Comparison of ENCODE assay signal across 18 mouse cellular contexts in genomic region chr13:52105989-52106642, GRCm38 (mm10).
DNase-seq lines count a peak whose midpoint lies in the region; ATAC-seq and TF ChIP-seq lines count a peak whose summit lies in the region.
"Had no signal": no experiment of that assay in that cellular context is flagged by ENCODE, and none has a peak within 500 bp of the region (broad histone marks: within the 10 kb centered on the region; RNA-seq: fewer than 3 reads in every experiment).

No protein-coding gene starts in this region.

- TF ChIP-seq CTCF in hindbrain, postnatal 0 days (IDR thresholded peaks at IDR 0.05; ENCODE audit: low read depth) = no peak

- peak; percentile 34; the same call in 1 of the 2 replicates for ATAC-seq in hindbrain, embryonic 16.5 days
- ATAC-seq in hindbrain, postnatal 0 days = no peak
- no peak for ATAC-seq in liver, embryonic 11.5 days (replicated peaks; ENCODE audit: low FRiP score)
- no peak for ATAC-seq in erythroblast, adult 5-6 weeks (replicated peaks; ENCODE audit: low FRiP score, poor library complexity, severe bottlenecking)
- ATAC-seq: forebrain, embryonic 14.5 days; midbrain, embryonic 13.5 days had no signal

- WGBS in hindbrain, embryonic 16.5 days = 45% methylated on average over 9 of the region's 9 CpGs
- 37% methylated on average over 9 of the region's 9 CpGs for WGBS in hindbrain, postnatal 0 days
- 16% methylated on average over 9 of the region's 9 CpGs for WGBS in liver, embryonic 11.5 days

- no peak overlapping the region for H3K9ac ChIP-seq in hindbrain, embryonic 16.5 days (ENCODE audit: low read depth, low read length)
- H3K9ac ChIP-seq in hindbrain, postnatal 0 days (replicated peaks; ENCODE audit: low read length) = no peak overlapping the region
- no peak overlapping the region for H3K9ac ChIP-seq in liver, embryonic 11.5 days (ENCODE audit: low read depth, low read length)
- H3K9ac ChIP-seq: hindbrain, embryonic 14.5 days; midbrain, embryonic 13.5 days had no signal

- H3K27me3 ChIP-seq in hindbrain, embryonic 16.5 days (replicated peaks; ENCODE audit: control insufficient read depth, insufficient read depth, low read length) = no peaks in the 10 kb centered on the region
- H3K27me3 ChIP-seq in hindbrain, postnatal 0 days (ENCODE audit: insufficient read depth, low read length) = no peaks in the 10 kb centered on the region
- no peaks in the 10 kb centered on the region for H3K27me3 ChIP-seq in myocyte (ENCODE audit: control insufficient read depth, insufficient read depth, insufficient read length)
- no peaks in the 10 kb centered on the region; the same call in 1 of the 2 replicates for H3K27me3 ChIP-seq in liver, embryonic 11.5 days (replicated peaks; ENCODE audit: control insufficient read depth, insufficient read depth, low read length)

- TF ChIP-seq POLR2A in myocyte (IDR thresholded peaks at IDR 0.05; ENCODE audit: insufficient read length, low read depth) = no peak

- H3K9me3 ChIP-seq in hindbrain, embryonic 16.5 days (ENCODE audit: control insufficient read depth, low read length) = no peaks in the 10 kb centered on the region
- no peaks in the 10 kb centered on the region for H3K9me3 ChIP-seq in hindbrain, postnatal 0 days (ENCODE audit: low read length)
- no peaks in the 10 kb centered on the region for H3K9me3 ChIP-seq in liver, embryonic 11.5 days (ENCODE audit: control insufficient read depth, low read length)
- H3K9me3 ChIP-seq: midbrain, embryonic 13.5 days had no signal

- no peak overlapping the region for H3K4me2 ChIP-seq in hindbrain, embryonic 16.5 days (ENCODE audit: low read length)
- H3K4me2 ChIP-seq in hindbrain, postnatal 0 days (ENCODE audit: low read depth, low read length) = no peak overlapping the region
- peak overlapping the region; percentile 66 for H3K4me2 ChIP-seq in myocyte (ENCODE audit: low read depth)
- H3K4me2 ChIP-seq in liver, embryonic 11.5 days = no peak overlapping the region
- H3K4me2 ChIP-seq: hindbrain, embryonic 14.5 days; midbrain, embryonic 13.5 days had no signal

- H3K36me3 ChIP-seq in hindbrain, embryonic 16.5 days (ENCODE audit: control insufficient read depth, insufficient read depth, low read length) = no peaks in the 10 kb centered on the region
- H3K36me3 ChIP-seq in hindbrain, postnatal 0 days (ENCODE audit: insufficient read depth, low read length) = no peaks in the 10 kb centered on the region
- H3K36me3 ChIP-seq in myocyte (ENCODE audit: control insufficient read depth, insufficient read depth) = no peaks in the 10 kb centered on the region
- no peaks in the 10 kb centered on the region for H3K36me3 ChIP-seq in liver, embryonic 11.5 days (ENCODE audit: control insufficient read depth, insufficient read depth, low read length)
- H3K36me3 ChIP-seq: midbrain, embryonic 13.5 days had no signal

- no peak overlapping the region for H3K4me3 ChIP-seq in hindbrain, embryonic 16.5 days (ENCODE audit: low read length)
- H3K4me3 ChIP-seq in hindbrain, postnatal 0 days (ENCODE audit: low read length) = no peak overlapping the region
- no peak overlapping the region for H3K4me3 ChIP-seq in myocyte
- no peak overlapping the region for H3K4me3 ChIP-seq in liver, embryonic 11.5 days (ENCODE audit: low read depth, low read length)
- H3K4me3 ChIP-seq: midbrain, embryonic 13.5 days had no signal

- DNase-seq in embryo, embryonic 11 days = peak; percentile 25
- DNase-seq in embryo, embryonic 9.5 days (ENCODE audit: extremely low spot score) = no peak
- no peak for DNase-seq in hindbrain, postnatal 0 days (ENCODE audit: low spot score)
- peak; percentile 33 for DNase-seq in ZHBTc4 (ENCODE audit: low read depth, low spot score)
- DNase-seq in liver, embryonic 11.5 days (ENCODE audit: low spot score) = no peak
- DNase-seq: adrenal gland, postnatal 14 days; cerebellum, adult 2 months; kidney, adult 11 months; kidney, postnatal 25 days; layer of hippocampus, adult 9-11 months; right cerebral cortex, postnatal 25 days; thymus, postnatal 36 days had no signal

- peaks cover 10% of the 10 kb centered on the region for H3K4me1 ChIP-seq in hindbrain, embryonic 16.5 days (ENCODE audit: control insufficient read depth, insufficient read depth, low read depth, low read length)
- peaks cover 13% of the 10 kb centered on the region for H3K4me1 ChIP-seq in hindbrain, postnatal 0 days (ENCODE audit: insufficient read depth, low read length)
- peaks cover 7% of the 10 kb centered on the region; the same call in 1 of the 2 replicates for H3K4me1 ChIP-seq in liver, embryonic 11.5 days (replicated peaks; ENCODE audit: control insufficient read depth, insufficient read depth, low read length)

- H3K27ac ChIP-seq in hindbrain, embryonic 16.5 days (ENCODE audit: low read depth, low read length) = no peak overlapping the region
- no peak overlapping the region for H3K27ac ChIP-seq in hindbrain, postnatal 0 days
- no peak overlapping the region for H3K27ac ChIP-seq in liver, embryonic 11.5 days (ENCODE audit: low read depth, low read length)
- H3K27ac ChIP-seq: hindbrain, embryonic 14.5 days; midbrain, embryonic 13.5 days had no signal

- no peaks in the 10 kb centered on the region for H3K79me2 ChIP-seq in myocyte (ENCODE audit: control insufficient read depth, insufficient read depth)

- H3ac ChIP-seq in myocyte (ENCODE audit: control insufficient read depth, insufficient read length) = no peak overlapping the region

TF ChIP-seq in myocyte, 11 proteins besides CTCF, POLR2A, EP300 and RAD21:
- TF ChIP-seq TCF12 (IDR thresholded peaks at IDR 0.05; ENCODE audit: insufficient read depth, poor library complexity, severe bottlenecking) (no peak), CEBPB (IDR thresholded peaks at IDR 0.05; ENCODE audit: insufficient read depth, poor library complexity, severe bottlenecking) (no peak), MYOD1 (IDR thresholded peaks at IDR 0.05; ENCODE audit: control insufficient read depth in 1 of 3, insufficient read length in 2 of 3, low read depth in 2 of 3) (peak in 2 of 3 experiments; percentile 40 to 58), E2F4 (IDR thresholded peaks at IDR 0.05; ENCODE audit: insufficient read depth) (no peak), POLR2AphosphoS2 (IDR thresholded peaks at IDR 0.05; ENCODE audit: insufficient read length, low read depth) (no peak), REST (IDR thresholded peaks at IDR 0.05; ENCODE audit: insufficient read depth, insufficient read length) (no peak), TCF3 (IDR thresholded peaks at IDR 0.05; ENCODE audit: insufficient read length, low read depth) (peak; percentile 23), SRF (IDR thresholded peaks at IDR 0.05; ENCODE audit: control insufficient read depth, insufficient read length, low read depth) (no peak), USF1 (IDR thresholded peaks at IDR 0.05; ENCODE audit: low read depth) (no peak), MAX (IDR thresholded peaks at IDR 0.05; ENCODE audit: low read depth) (no peak), MYOG (IDR thresholded peaks at IDR 0.05; ENCODE audit: control insufficient read depth in 1 of 3, insufficient read depth in 1 of 3, insufficient read length in 2 of 3, low read depth in 2 of 3) (peak in 1 of 3 experiments; percentile 6)

Comparison
In these comparisons a context has a peak if more than half of its experiments do, and no peak if none do; other contexts are left out.
1. DNase-seq: peak in embryo, embryonic 11 days (single experiment) and ZHBTc4 (single experiment); none in embryo, embryonic 9.5 days (single experiment), hindbrain, postnatal 0 days (single experiment) and liver, embryonic 11.5 days (single experiment).